Mouse (Mus musculus) ovary, postnatal 14 days (tissue): ENCODE measurements at regions not wholly inside any gene's neighbourhood (a gene's known extent, or its start where the extent isn't known, plus 50 kb on each side); places are given as distances from the start of the nearest gene placed in this dataset.

Experiments
- DNase-seq: peaks from one replicate; pipeline ENCODE4 v3.0.0; 2022; ENCODE audit warnings: low spot score

- peak; percentile 18 for DNase-seq
These were observed 153.2 kb downstream of the Usp25 start for GRCm38 (mm10) chr16:77166722-77167121.

DNA sequence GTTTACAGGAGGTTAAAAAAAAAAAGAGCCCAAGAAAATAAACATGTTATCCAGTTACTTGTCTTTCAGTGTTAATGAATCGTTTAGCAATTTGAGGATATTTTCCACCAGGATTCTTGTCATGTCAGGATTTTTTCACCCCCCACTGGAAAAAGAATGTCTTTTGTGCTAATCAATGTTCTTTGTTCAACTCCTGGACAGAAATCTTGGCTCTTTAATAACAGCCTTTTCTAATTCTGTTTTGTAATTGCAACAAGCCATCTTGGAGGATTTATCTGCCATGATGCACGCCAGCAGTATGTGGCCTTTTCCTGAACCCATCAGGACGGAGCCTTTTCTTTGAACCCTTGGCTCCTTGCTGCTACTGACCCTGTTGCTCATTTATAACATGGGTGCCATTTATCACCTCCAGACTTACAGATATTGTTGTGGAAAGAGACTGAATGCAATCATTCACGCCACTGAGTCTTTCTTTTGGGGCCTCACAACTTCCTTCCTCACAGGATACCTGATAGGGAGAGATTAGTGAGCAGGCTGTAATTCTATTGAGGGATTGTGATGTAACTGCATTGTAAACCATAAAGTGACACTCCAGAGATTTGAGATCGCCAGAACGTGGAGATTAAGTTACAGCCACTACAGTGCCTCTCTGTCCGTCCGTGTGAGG, 159.7 kb downstream of the Usp25 start:
- no peak for DNase-seq

GRCm38 (mm10) chr16:77174744-77175432, 161.4 kb downstream of the Usp25 start:
- DNase-seq = no peak

DNA sequence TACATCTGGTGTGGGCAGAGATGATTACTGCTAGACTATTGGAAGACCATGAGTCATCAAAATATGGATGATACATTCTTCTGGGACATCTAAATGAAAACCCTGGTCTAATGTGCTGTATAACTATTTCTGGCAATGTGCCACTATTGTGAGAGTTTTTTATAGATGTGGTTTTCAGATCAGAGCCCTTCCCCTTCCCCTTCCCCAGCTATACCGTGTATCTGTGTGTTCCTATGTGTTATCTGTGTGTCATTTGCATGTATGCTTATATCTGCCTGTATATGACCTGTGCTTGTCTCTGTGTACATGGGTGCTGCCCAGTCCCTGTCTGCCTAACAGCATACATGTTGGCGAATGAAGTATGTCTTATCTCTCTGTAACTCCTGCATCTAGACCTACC, 167.5 kb downstream of the Usp25 start:
- DNase-seq = no peak
